Comparison of ENCODE assay signal across 18 mouse cellular contexts in genomic region chr4:63594459-63595110, GRCm38 (mm10). TPM values are rescaled to one million over a fixed set of nuclear protein-coding genes. Genes with fewer than 3 reads are reported as not detected.
DNase-seq lines count a peak whose midpoint lies in the region; ATAC-seq and TF ChIP-seq lines count a peak whose summit lies in the region.
"Had no signal": no experiment of that assay in that cellular context is flagged by ENCODE, and none has a peak within 500 bp of the region (broad histone marks: within the 10 kb centered on the region; RNA-seq: fewer than 3 reads in every experiment).

No protein-coding gene starts in this region.

- H3K4me2 ChIP-seq in heart, embryonic 12.5 days = no peak overlapping the region
- no peak overlapping the region for H3K4me2 ChIP-seq in lung, postnatal 0 days (replicated peaks; ENCODE audit: low read depth, low read length)
- H3K4me2 ChIP-seq: embryonic facial prominence, embryonic 15.5 days; forebrain, embryonic 15.5 days had no signal

- no peak for ATAC-seq in heart, embryonic 12.5 days (ENCODE audit: insufficient number of reproducible peaks, low FRiP score)
- no peak for ATAC-seq in lung, postnatal 0 days
- ATAC-seq: forebrain, embryonic 15.5 days; Patski had no signal

- peak; percentile 49 to 62 for DNase-seq in heart, adult 18-20 months
- peak; percentile 17 for DNase-seq in lung, postnatal 0 days (ENCODE audit: low spot score)
- DNase-seq in lung, adult 18-20 months = no peak
- DNase-seq in kidney, postnatal 10 days = peak; percentile 38
- DNase-seq in thymus, postnatal 4 days = no peak
- no peak for DNase-seq in embryo, embryonic 11 days
- no peak for DNase-seq in retina, embryonic 14.5 days (ENCODE audit: low spot score)
- DNase-seq: adrenal gland, postnatal 25 days; cerebellum, adult 18-20 months; spleen, adult 18-20 months had no signal

- TF ChIP-seq EP300 in lung, postnatal 0 days (IDR thresholded peaks at IDR 0.05) = no peak

- no peak overlapping the region for H3K27ac ChIP-seq in heart, embryonic 12.5 days (ENCODE audit: poor library complexity, severe bottlenecking)
- no peak overlapping the region for H3K27ac ChIP-seq in lung, postnatal 0 days (ENCODE audit: low read length)
- H3K27ac ChIP-seq: embryonic facial prominence, embryonic 15.5 days; forebrain, embryonic 15.5 days had no signal

- H3K36me3 ChIP-seq in heart, embryonic 12.5 days = no peaks in the 10 kb centered on the region
- no peaks in the 10 kb centered on the region for H3K36me3 ChIP-seq in lung, postnatal 0 days (ENCODE audit: insufficient read depth, low read length)
- H3K36me3 ChIP-seq: embryonic facial prominence, embryonic 15.5 days; forebrain, embryonic 15.5 days had no signal

- no peak overlapping the region for H3K9ac ChIP-seq in heart, embryonic 12.5 days
- no peak overlapping the region for H3K9ac ChIP-seq in lung, postnatal 0 days (replicated peaks; ENCODE audit: low read depth)
- H3K9ac ChIP-seq: embryonic facial prominence, embryonic 15.5 days; forebrain, embryonic 15.5 days had no signal

- no peaks in the 10 kb centered on the region for H3K9me3 ChIP-seq in heart, embryonic 12.5 days (replicated peaks)
- H3K9me3 ChIP-seq in lung, postnatal 0 days (ENCODE audit: low read length) = no peaks in the 10 kb centered on the region
- H3K9me3 ChIP-seq: embryonic facial prominence, embryonic 15.5 days; forebrain, embryonic 15.5 days had no signal

- no peak overlapping the region for H3K4me3 ChIP-seq in heart, embryonic 12.5 days
- no peak overlapping the region for H3K4me3 ChIP-seq in lung, postnatal 0 days (ENCODE audit: low read depth, low read length)
- H3K4me3 ChIP-seq: embryonic facial prominence, embryonic 15.5 days; forebrain, embryonic 15.5 days had no signal

- 67% methylated on average over 5 of the region's 5 CpGs for WGBS in heart, embryonic 12.5 days
- 54% methylated on average over 5 of the region's 5 CpGs for WGBS in lung, postnatal 0 days

- H3K4me1 ChIP-seq in heart, embryonic 12.5 days (replicated peaks) = peaks cover 16% of the 10 kb centered on the region
- 0 out of 2 replicates have a peak, but pooled peaks cover 3% of the 10 kb centered on the region for H3K4me1 ChIP-seq in lung, postnatal 0 days (ENCODE audit: insufficient read depth, low read depth, low read length)
- H3K4me1 ChIP-seq: embryonic facial prominence, embryonic 15.5 days; forebrain, embryonic 15.5 days had no signal

- H3K27me3 ChIP-seq in heart, embryonic 12.5 days (replicated peaks) = no peaks in the 10 kb centered on the region
- H3K27me3 ChIP-seq in lung, postnatal 0 days (replicated peaks; ENCODE audit: insufficient read depth, low read length) = no peaks in the 10 kb centered on the region
- H3K27me3 ChIP-seq: embryonic facial prominence, embryonic 15.5 days; forebrain, embryonic 15.5 days; Patski had no signal

- TF ChIP-seq CTCF in lung, postnatal 0 days (IDR thresholded peaks at IDR 0.05) = no peak

RNA-seq across cellular contexts. Expression of gene Gm11213, which starts 10.5 kb away (rescaled TPM):
- total RNA-seq in heart, adult 18-20 months (2021) = not detected
- polyA plus RNA-seq in heart, embryonic 12.5 days (2016; fragmentation: Nextera tagmentation; extraction: Ambion mirVana) = not detected in 2 replicates
- polyA plus RNA-seq in lung, postnatal 0 days (2015; fragmentation: Nextera tagmentation; extraction: Ambion mirVana) = not detected in 2 replicates
- total RNA-seq: adrenal gland, postnatal 25 days; heart, postnatal 14 days; layer of hippocampus, adult 18-20 months; left cerebral cortex, postnatal 10 days had no signal
- polyA plus RNA-seq: C2C12; embryonic facial prominence, embryonic 15.5 days; forebrain, embryonic 15.5 days; Patski had no signal

RNA-seq across cellular contexts. Expression of gene Tex48, which starts 27.6 kb away (rescaled TPM):
- not detected for total RNA-seq in heart, adult 18-20 months (2021)
- not detected in 2 replicates for polyA plus RNA-seq in heart, embryonic 12.5 days (2016; fragmentation: Nextera tagmentation; extraction: Ambion mirVana)
- not detected in 2 replicates for polyA plus RNA-seq in lung, postnatal 0 days (2015; fragmentation: Nextera tagmentation; extraction: Ambion mirVana)
- total RNA-seq: adrenal gland, postnatal 25 days; heart, postnatal 14 days; layer of hippocampus, adult 18-20 months; left cerebral cortex, postnatal 10 days had no signal
- polyA plus RNA-seq: C2C12; embryonic facial prominence, embryonic 15.5 days; forebrain, embryonic 15.5 days; Patski had no signal

RNA-seq across cellular contexts. Expression of gene Tmem268, which starts 36.0 kb away (rescaled TPM):
- 10 to 100 TPM; 13.8 to 14.5 TPM for total RNA-seq in heart, adult 18-20 months (2021)
- polyA plus RNA-seq in heart, embryonic 12.5 days (2016; fragmentation: Nextera tagmentation; extraction: Ambion mirVana) = 5.3 and 5.6 TPM in 2 replicates
- polyA plus RNA-seq in lung, postnatal 0 days (2015; fragmentation: Nextera tagmentation; extraction: Ambion mirVana) = 10.9 and 11.6 TPM in 2 replicates

RNA-seq across cellular contexts. Expression of gene Atp6v1g1, which starts 50.0 kb away (rescaled TPM):
- total RNA-seq in heart, adult 18-20 months (2021) = 100 to 1,000 TPM; 143 to 157 TPM
- polyA plus RNA-seq in heart, embryonic 12.5 days (2016; fragmentation: Nextera tagmentation; extraction: Ambion mirVana) = 196 and 202 TPM in 2 replicates
- polyA plus RNA-seq in lung, postnatal 0 days (2015; fragmentation: Nextera tagmentation; extraction: Ambion mirVana) = 364 and 369 TPM in 2 replicates

Comparison
In these comparisons a context has a peak if more than half of its experiments do, and no peak if none do; other contexts are left out.
1. DNase-seq: peak in heart, adult 18-20 months (2 of 2), lung, postnatal 0 days (single experiment) and kidney, postnatal 10 days (single experiment); none in lung, adult 18-20 months (0 of 2), thymus, postnatal 4 days (single experiment), embryo, embryonic 11 days (single experiment) and retina, embryonic 14.5 days (single experiment).